Mouse (Mus musculus) bone marrow macrophage, adult 2 months (primary cell): Measurements from ENCODE around the gene Zkscan2.

Experiments used
- CTCF ChIP-seq: IDR thresholded peaks from 2 replicates; pipeline ENCODE4 v1.5.1; 2012; ENCODE audit warnings: low read depth, mild to moderate bottlenecking, low read length, moderate library complexity
- POLR2A ChIP-seq: IDR thresholded peaks from 2 replicates; pipeline ENCODE4 v1.6.1; 2012; ENCODE audit warnings: mild to moderate bottlenecking, low read depth, low read length, borderline replicate concordance

DNA sequence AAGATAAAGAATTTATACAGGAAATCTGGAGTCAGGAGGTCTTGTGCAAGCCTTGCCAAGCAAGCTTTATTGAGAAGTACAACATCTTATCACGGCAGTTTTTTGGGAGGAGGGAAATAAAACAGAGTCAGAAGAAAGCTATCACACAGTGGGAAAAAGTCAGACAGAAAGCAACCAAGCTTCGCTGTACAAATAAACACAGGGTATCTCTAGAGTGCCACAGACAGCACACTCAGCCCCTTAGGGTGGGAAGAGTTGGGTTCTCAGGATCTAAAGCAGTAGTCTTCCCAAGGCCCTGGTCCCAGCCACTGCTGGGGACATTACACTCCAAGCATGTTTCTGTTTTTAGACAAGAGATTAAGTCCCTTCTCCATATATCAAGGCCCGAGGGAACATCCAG is 28.9 kb upstream of the Zkscan2 start:
- TF ChIP-seq CTCF = no peak
- TF ChIP-seq POLR2A = no peak
